Mouse (Mus musculus): ENCODE data around the gene Blcap. TPM values are rescaled to one million over a fixed set of nuclear protein-coding genes. Genes with fewer than 3 reads are reported as not detected.

Blcap gene
- polyA plus RNA-seq, 1 experiment from 2014 or later = 46.1 TPM

GRCm38 (mm10) chr2:157531681-157532426 lies 39.2 kb downstream of the Blcap start:
- Histone ChIP-seq H3K27me3 (ENCODE audit: insufficient read depth, low read length) (no peaks in the 10 kb centered on the region), H3K9me3 (replicated peaks; ENCODE audit: low read length) (no peaks in the 10 kb centered on the region), H3K4me3 (replicated peaks; ENCODE audit: low read depth, low read length) (no peak overlapping the region), H3K27ac (no peak overlapping the region), H3K4me1 (replicated peaks; ENCODE audit: insufficient read depth, low read length) (no peaks in the 10 kb centered on the region), H3K9ac (ENCODE audit: low read depth, low read length) (no peak overlapping the region), H3K4me2 (ENCODE audit: low read length) (no peak overlapping the region), H3K36me3 (ENCODE audit: insufficient read depth, low read length) (no peaks in the 10 kb centered on the region)
- WGBS = 44% methylated on average over 8 of the region's 8 CpGs
- no peak for TF ChIP-seq CTCF (IDR thresholded peaks at IDR 0.05; ENCODE audit: low read depth)
- DNase-seq (ENCODE audit: low spot score) = no peak
- no peak for ATAC-seq (replicated peaks; ENCODE audit: low FRiP score, low read depth)

- no peak for ATAC-seq (replicated peaks; ENCODE audit: low FRiP score, low read depth)
- Histone ChIP-seq H3K4me1 (replicated peaks; ENCODE audit: insufficient read depth, low read length) (no peaks in the 10 kb centered on the region), H3K27me3 (ENCODE audit: insufficient read depth, low read length) (no peaks in the 10 kb centered on the region), H3K4me2 (ENCODE audit: low read length) (no peak overlapping the region), H3K4me3 (replicated peaks; ENCODE audit: low read depth, low read length) (no peak overlapping the region), H3K9me3 (replicated peaks; ENCODE audit: low read length) (no peaks in the 10 kb centered on the region), H3K9ac (ENCODE audit: low read depth, low read length) (no peak overlapping the region), H3K36me3 (ENCODE audit: insufficient read depth, low read length) (no peaks in the 10 kb centered on the region), H3K27ac (no peak overlapping the region)
- WGBS = 57% methylated on average over 13 of the region's 13 CpGs
- DNase-seq (ENCODE audit: low spot score) = no peak
- TF ChIP-seq CTCF (IDR thresholded peaks at IDR 0.05; ENCODE audit: low read depth) = no peak
Measured at GRCm38 (mm10) chr2:157530056-157530955, 40.8 kb downstream of the Blcap start.

DNA sequence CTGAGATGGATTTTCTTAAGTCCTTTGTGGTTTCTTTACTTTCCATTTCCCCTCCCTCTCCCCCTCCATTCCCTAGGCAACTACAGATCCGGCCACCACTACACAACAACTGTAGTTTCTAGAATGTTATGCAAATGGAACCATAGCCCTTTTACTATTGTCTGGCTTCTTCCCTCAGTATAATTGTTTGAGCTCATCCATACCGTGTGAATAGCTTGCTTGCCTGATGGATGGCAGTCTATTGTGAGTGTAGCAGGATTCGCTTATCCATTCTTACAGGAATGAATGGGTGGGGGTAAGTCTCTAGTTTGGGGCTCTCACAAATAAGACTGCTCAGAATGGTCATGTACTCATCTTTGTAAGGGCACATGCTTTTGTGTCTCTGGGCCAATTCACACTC lies 48.5 kb downstream of the Blcap start:
- H3K9ac ChIP-seq (ENCODE audit: low read depth, low read length) = no peak overlapping the region
- no peaks in the 10 kb centered on the region for H3K4me1 ChIP-seq (replicated peaks; ENCODE audit: insufficient read depth, low read length)
- H3K27me3 ChIP-seq (ENCODE audit: insufficient read depth, low read length) = no peaks in the 10 kb centered on the region
- no peak for ATAC-seq (replicated peaks; ENCODE audit: low FRiP score, low read depth)
- H3K27ac ChIP-seq = no peak overlapping the region
- no peak overlapping the region for H3K4me2 ChIP-seq (ENCODE audit: low read length)
- WGBS = 78% methylated on average over 3 of the region's 3 CpGs
- DNase-seq (ENCODE audit: low spot score) = no peak
- no peak for TF ChIP-seq CTCF (IDR thresholded peaks at IDR 0.05; ENCODE audit: low read depth)
- no peak overlapping the region for H3K4me3 ChIP-seq (replicated peaks; ENCODE audit: low read depth, low read length)
- H3K36me3 ChIP-seq (ENCODE audit: insufficient read depth, low read length) = no peaks in the 10 kb centered on the region
- H3K9me3 ChIP-seq (replicated peaks; ENCODE audit: low read length) = no peaks in the 10 kb centered on the region

- Histone ChIP-seq H3K4me3 (replicated peaks; ENCODE audit: low read depth, low read length) (no peak overlapping the region), H3K4me2 (ENCODE audit: low read length) (no peak overlapping the region), H3K36me3 (ENCODE audit: insufficient read depth, low read length) (no peaks in the 10 kb centered on the region), H3K4me1 (replicated peaks; ENCODE audit: insufficient read depth, low read length) (no peaks in the 10 kb centered on the region), H3K27me3 (ENCODE audit: insufficient read depth, low read length) (no peaks in the 10 kb centered on the region), H3K27ac (no peak overlapping the region), H3K9ac (ENCODE audit: low read depth, low read length) (no peak overlapping the region), H3K9me3 (replicated peaks; ENCODE audit: low read length) (no peaks in the 10 kb centered on the region)
- TF ChIP-seq CTCF (IDR thresholded peaks at IDR 0.05; ENCODE audit: low read depth) = no peak
- no peak for ATAC-seq (replicated peaks; ENCODE audit: low FRiP score, low read depth)
- 27% methylated on average over 5 of the region's 5 CpGs for WGBS
- no peak for DNase-seq (ENCODE audit: low spot score)
Measured at GRCm38 (mm10) chr2:157520496-157520895, 50.6 kb downstream of the Blcap start.

DNA sequence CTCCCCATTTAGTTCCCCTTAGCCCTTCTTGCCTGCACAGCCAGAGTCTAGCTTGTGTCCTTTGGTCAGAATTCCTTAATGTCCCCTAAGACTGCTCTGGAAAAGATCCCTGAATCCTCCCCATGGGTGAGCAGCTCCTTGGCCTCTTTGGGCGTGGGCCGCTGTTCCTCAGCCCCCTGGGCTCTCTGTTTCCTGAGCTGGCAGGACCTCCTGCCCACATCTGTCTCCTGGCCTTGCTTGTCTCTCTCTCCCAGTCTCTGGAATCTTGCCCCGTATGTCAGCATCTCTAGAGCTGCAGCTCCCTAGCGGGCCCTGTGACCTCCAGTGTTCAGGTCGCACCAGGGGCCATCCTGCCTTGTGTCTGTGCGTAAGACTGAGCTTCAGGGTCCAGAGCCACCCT lies 51.6 kb downstream of the Blcap start:
- Histone ChIP-seq H3K9me3 (replicated peaks; ENCODE audit: low read length) (no peaks in the 10 kb centered on the region), H3K4me3 (replicated peaks; ENCODE audit: low read depth, low read length) (no peak overlapping the region), H3K4me2 (ENCODE audit: low read length) (no peak overlapping the region), H3K36me3 (ENCODE audit: insufficient read depth, low read length) (no peaks in the 10 kb centered on the region), H3K4me1 (replicated peaks; ENCODE audit: insufficient read depth, low read length) (no peaks in the 10 kb centered on the region), H3K27me3 (ENCODE audit: insufficient read depth, low read length) (no peaks in the 10 kb centered on the region), H3K9ac (ENCODE audit: low read depth, low read length) (no peak overlapping the region), H3K27ac (no peak overlapping the region)
- 61% methylated on average over 6 of the region's 6 CpGs for WGBS
- ATAC-seq (replicated peaks; ENCODE audit: low FRiP score, low read depth) = no peak
- no peak for DNase-seq (ENCODE audit: low spot score)
- no peak for TF ChIP-seq CTCF (IDR thresholded peaks at IDR 0.05; ENCODE audit: low read depth)

DNA sequence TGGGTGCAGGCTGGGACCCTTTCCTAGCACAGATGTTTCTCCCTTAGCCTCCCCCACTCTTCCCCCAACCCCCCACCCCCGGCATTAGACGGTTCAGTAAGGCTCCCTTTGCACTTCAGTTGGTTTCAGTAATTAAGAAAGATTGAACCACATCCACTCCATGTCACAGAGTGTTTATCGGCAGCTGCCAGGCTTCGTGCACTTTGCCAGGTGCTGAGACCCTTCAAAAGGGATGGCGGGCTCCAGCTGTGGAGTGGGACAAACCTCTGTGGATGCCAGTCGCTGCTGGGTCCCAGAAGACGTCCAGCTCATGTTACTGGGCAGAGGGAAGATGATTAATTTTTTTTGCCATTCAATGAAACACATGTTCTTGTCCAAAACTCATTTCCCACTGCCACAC lies 52.6 kb downstream of the Blcap start:
- TF ChIP-seq CTCF (IDR thresholded peaks at IDR 0.05; ENCODE audit: low read depth) = no peak
- H3K27me3 ChIP-seq (ENCODE audit: insufficient read depth, low read length) = no peaks in the 10 kb centered on the region
- no peaks in the 10 kb centered on the region for H3K36me3 ChIP-seq (ENCODE audit: insufficient read depth, low read length)
- no peak overlapping the region for H3K27ac ChIP-seq
- 26% methylated on average over 7 of the region's 7 CpGs for WGBS
- H3K4me2 ChIP-seq (ENCODE audit: low read length) = no peak overlapping the region
- DNase-seq (ENCODE audit: low spot score) = no peak
- H3K4me1 ChIP-seq (replicated peaks; ENCODE audit: insufficient read depth, low read length) = no peaks in the 10 kb centered on the region
- no peaks in the 10 kb centered on the region for H3K9me3 ChIP-seq (replicated peaks; ENCODE audit: low read length)
- H3K9ac ChIP-seq (ENCODE audit: low read depth, low read length) = no peak overlapping the region
- H3K4me3 ChIP-seq (replicated peaks; ENCODE audit: low read depth, low read length) = no peak overlapping the region
- no peak for ATAC-seq (replicated peaks; ENCODE audit: low FRiP score, low read depth)

Data from kidney, postnatal 0 days (tissue).